ENCODE assay signal across 8 mouse cellular contexts in the genomic region with DNA sequence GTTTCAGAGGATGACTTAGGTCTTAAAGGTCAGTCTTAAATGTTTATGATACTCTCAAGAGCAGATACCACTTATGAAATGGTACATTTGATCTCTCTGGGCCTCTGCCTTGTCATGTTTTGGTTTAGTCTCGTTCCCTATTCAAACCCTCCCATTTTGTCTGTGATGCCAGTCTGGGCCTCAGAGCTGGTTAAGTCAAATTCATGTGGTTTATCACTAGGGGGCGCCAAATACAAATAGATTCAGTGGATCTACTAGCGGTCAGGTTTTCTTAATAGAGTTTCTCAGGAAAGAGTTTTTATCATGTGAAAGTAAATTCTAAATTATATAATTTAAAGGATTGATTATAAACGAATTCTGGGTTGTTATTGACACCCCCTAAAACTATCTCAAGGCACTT.
A peak's percentile ranks its signal among the peaks of the same experiment; 100 is the strongest.
DNase-seq lines count a peak whose midpoint lies in the region; ATAC-seq lines count a peak whose summit lies in the region.

No protein-coding gene starts in this region.

- H3K4me3 ChIP-seq in heart, embryonic 12.5 days = no peak overlapping the region
- H3K4me3 ChIP-seq in heart, embryonic 16.5 days (ENCODE audit: low read length) = no peak overlapping the region

- no peak overlapping the region for H3K9ac ChIP-seq in heart, embryonic 12.5 days
- no peak overlapping the region for H3K9ac ChIP-seq in heart, embryonic 16.5 days (ENCODE audit: low read length)

- DNase-seq in heart, adult 11 months = peak; percentile 86
- peak; percentile 53 for DNase-seq in testis, postnatal 14 days (ENCODE audit: low spot score)
- no peak for DNase-seq in testis, postnatal 10 days (ENCODE audit: low spot score)
- DNase-seq in cerebellum, adult 8-10 months = peak; percentile 57
- peak; percentile 34 for DNase-seq in left cerebral cortex, postnatal 4 days
- peak; percentile 80 for DNase-seq in skeletal muscle tissue, adult 2 months (ENCODE audit: low read depth, low spot score)

- no peaks in the 10 kb centered on the region for H3K36me3 ChIP-seq in heart, embryonic 12.5 days
- H3K36me3 ChIP-seq in heart, embryonic 16.5 days (ENCODE audit: control insufficient read depth, insufficient read depth) = no peaks in the 10 kb centered on the region

- H3K27ac ChIP-seq in heart, embryonic 12.5 days (ENCODE audit: poor library complexity, severe bottlenecking) = no peak overlapping the region
- no peak overlapping the region for H3K27ac ChIP-seq in heart, embryonic 16.5 days (ENCODE audit: low read length)

- H3K27me3 ChIP-seq in heart, embryonic 12.5 days (replicated peaks) = no peaks in the 10 kb centered on the region
- H3K27me3 ChIP-seq in heart, embryonic 16.5 days (ENCODE audit: control insufficient read depth, insufficient read depth, low read length) = no peaks in the 10 kb centered on the region

- ATAC-seq in heart, embryonic 12.5 days (ENCODE audit: insufficient number of reproducible peaks, low FRiP score) = no peak
- peak; percentile 58 for ATAC-seq in heart, embryonic 16.5 days (replicated peaks; ENCODE audit: extremely low read depth, insufficient read depth, low FRiP score)

- WGBS in heart, embryonic 12.5 days = 4% methylated on average over 4 of the region's 4 CpGs
- 3% methylated on average over 4 of the region's 4 CpGs for WGBS in heart, embryonic 16.5 days

- no peak overlapping the region for H3K4me2 ChIP-seq in heart, embryonic 12.5 days
- H3K4me2 ChIP-seq in heart, embryonic 16.5 days (ENCODE audit: low read depth, low read length) = no peak overlapping the region

- H3K9me3 ChIP-seq in heart, embryonic 12.5 days (replicated peaks) = no peaks in the 10 kb centered on the region
- H3K9me3 ChIP-seq in heart, embryonic 16.5 days (replicated peaks; ENCODE audit: control insufficient read depth, low read length) = no peaks in the 10 kb centered on the region

- intact Hi-C loops in left cerebral cortex, postnatal 4 days (cut with DNase I) = no loop called here

- peaks cover 49% of the 10 kb centered on the region for H3K4me1 ChIP-seq in heart, embryonic 12.5 days (replicated peaks)
- H3K4me1 ChIP-seq in heart, embryonic 16.5 days (ENCODE audit: control insufficient read depth, insufficient read depth, low read length) = peaks cover 30% of the 10 kb centered on the region
